Mouse (Mus musculus): Measurements from ENCODE around the gene Ctsk. TPM values are rescaled to one million over a fixed set of nuclear protein-coding genes. Genes with fewer than 3 reads are reported as not detected.

The Ctsk gene
- polyA plus RNA-seq (2012; fragmentation: generic; extraction: Trizol), result 0.11 TPM

- no peak within 1 kb of the TSS for H3K4me3 ChIP-seq
- H3ac ChIP-seq (ENCODE audit: control insufficient read depth, insufficient read length), result no peak within 1 kb of the TSS
- H3K36me3 ChIP-seq (ENCODE audit: control insufficient read depth, insufficient read depth), result peaks cover 15% of the 10 kb centered on the region
- H3K27me3 ChIP-seq (ENCODE audit: control insufficient read depth, insufficient read depth, insufficient read length), result no peaks in the 10 kb centered on the region
- no peak within 1 kb of the TSS for H3K4me2 ChIP-seq (ENCODE audit: low read depth)
- no peaks in the 10 kb centered on the region for H3K79me2 ChIP-seq (ENCODE audit: control insufficient read depth, insufficient read depth)
- TF ChIP-seq SRF (IDR thresholded peaks at IDR 0.05; ENCODE audit: control insufficient read depth, insufficient read length, low read depth), result no peak
- no peak for TF ChIP-seq REST (IDR thresholded peaks at IDR 0.05; ENCODE audit: insufficient read depth, insufficient read length)
- no peak for TF ChIP-seq TCF12 (IDR thresholded peaks at IDR 0.05; ENCODE audit: insufficient read depth, poor library complexity, severe bottlenecking)
- TF ChIP-seq MAX (IDR thresholded peaks at IDR 0.05; ENCODE audit: low read depth), result no peak
- no peak for TF ChIP-seq E2F4 (IDR thresholded peaks at IDR 0.05; ENCODE audit: insufficient read depth)
- no peak for TF ChIP-seq MYOG (IDR thresholded peaks at IDR 0.05; ENCODE audit: control insufficient read depth in 1 of 3, insufficient read depth in 1 of 3, insufficient read length in 2 of 3, low read depth in 2 of 3)
- TF ChIP-seq POLR2AphosphoS2 (IDR thresholded peaks at IDR 0.05; ENCODE audit: insufficient read length, low read depth), result no peak
- TF ChIP-seq TCF3 (IDR thresholded peaks at IDR 0.05; ENCODE audit: insufficient read length, low read depth), result no peak
- no peak for TF ChIP-seq MYOD1 (IDR thresholded peaks at IDR 0.05; ENCODE audit: control insufficient read depth in 1 of 3, insufficient read length in 2 of 3, low read depth in 2 of 3)
- no peak for TF ChIP-seq CEBPB (IDR thresholded peaks at IDR 0.05; ENCODE audit: insufficient read depth, poor library complexity, severe bottlenecking)
- no peak for TF ChIP-seq USF1 (IDR thresholded peaks at IDR 0.05; ENCODE audit: low read depth)
- no peak for TF ChIP-seq POLR2A (IDR thresholded peaks at IDR 0.05; ENCODE audit: insufficient read length, low read depth)
These were observed at the start of gene Ctsk for GRCm38 (mm10) chr3:95499024-95499423. Gene Ctsk (plus strand): TSS chr3:95499256.

GRCm38 (mm10) chr3:95450408-95450807, 48.6 kb upstream of the Ctsk start:
- Histone ChIP-seq H3K79me2 (ENCODE audit: control insufficient read depth, insufficient read depth) (peaks cover 32% of the 10 kb centered on the region), H3K27me3 (ENCODE audit: control insufficient read depth, insufficient read depth, insufficient read length) (no peaks in the 10 kb centered on the region), H3K4me2 (ENCODE audit: low read depth) (no peak overlapping the region), H3K4me3 (no peak overlapping the region), H3ac (ENCODE audit: control insufficient read depth, insufficient read length) (no peak overlapping the region), H3K36me3 (ENCODE audit: control insufficient read depth, insufficient read depth) (peaks cover 28% of the 10 kb centered on the region)
- TF ChIP-seq REST (IDR thresholded peaks at IDR 0.05; ENCODE audit: insufficient read depth, insufficient read length) (no peak), USF1 (IDR thresholded peaks at IDR 0.05; ENCODE audit: low read depth) (no peak), MYOG (IDR thresholded peaks at IDR 0.05; ENCODE audit: control insufficient read depth in 1 of 3, insufficient read depth in 1 of 3, insufficient read length in 2 of 3, low read depth in 2 of 3) (no peak), POLR2AphosphoS2 (IDR thresholded peaks at IDR 0.05; ENCODE audit: insufficient read length, low read depth) (no peak), MAX (IDR thresholded peaks at IDR 0.05; ENCODE audit: low read depth) (no peak), E2F4 (IDR thresholded peaks at IDR 0.05; ENCODE audit: insufficient read depth) (no peak), POLR2A (IDR thresholded peaks at IDR 0.05; ENCODE audit: insufficient read length, low read depth) (no peak), CEBPB (IDR thresholded peaks at IDR 0.05; ENCODE audit: insufficient read depth, poor library complexity, severe bottlenecking) (no peak)

DNA sequence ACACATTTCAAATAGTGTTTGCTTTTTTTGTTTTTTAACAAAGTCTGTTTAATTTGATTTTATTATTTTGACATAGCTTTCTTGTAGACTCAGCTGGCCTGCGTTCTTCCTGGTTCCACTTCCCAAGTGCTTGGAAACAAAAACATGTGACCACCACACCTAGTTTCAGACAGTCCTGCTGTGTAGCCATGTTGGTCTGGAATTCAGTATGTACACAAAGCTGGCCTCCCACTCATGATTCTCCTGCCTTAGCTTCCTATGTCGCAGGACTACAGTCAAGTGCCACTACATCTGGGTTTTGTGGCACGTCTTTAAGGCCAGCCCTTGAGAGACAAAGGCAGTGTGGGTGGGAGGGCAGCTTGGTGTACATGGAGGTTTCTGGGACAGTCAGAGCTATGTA, 48.1 kb upstream of the Ctsk start:
- no peak overlapping the region for H3K4me3 ChIP-seq
- H3ac ChIP-seq (ENCODE audit: control insufficient read depth, insufficient read length), result no peak overlapping the region
- TF ChIP-seq POLR2AphosphoS2 (IDR thresholded peaks at IDR 0.05; ENCODE audit: insufficient read length, low read depth), result no peak
- TF ChIP-seq USF1 (IDR thresholded peaks at IDR 0.05; ENCODE audit: low read depth), result no peak
- TF ChIP-seq TCF12 (IDR thresholded peaks at IDR 0.05; ENCODE audit: insufficient read depth, poor library complexity, severe bottlenecking), result no peak
- no peak for TF ChIP-seq MAX (IDR thresholded peaks at IDR 0.05; ENCODE audit: low read depth)
- no peak for TF ChIP-seq SRF (IDR thresholded peaks at IDR 0.05; ENCODE audit: control insufficient read depth, insufficient read length, low read depth)
- no peak for TF ChIP-seq REST (IDR thresholded peaks at IDR 0.05; ENCODE audit: insufficient read depth, insufficient read length)
- TF ChIP-seq TCF3 (IDR thresholded peaks at IDR 0.05; ENCODE audit: insufficient read length, low read depth), result no peak
- no peak for TF ChIP-seq POLR2A (IDR thresholded peaks at IDR 0.05; ENCODE audit: insufficient read length, low read depth)
- no peak for TF ChIP-seq MYOG (IDR thresholded peaks at IDR 0.05; ENCODE audit: control insufficient read depth in 1 of 3, insufficient read depth in 1 of 3, insufficient read length in 2 of 3, low read depth in 2 of 3)
- no peak for TF ChIP-seq MYOD1 (IDR thresholded peaks at IDR 0.05; ENCODE audit: control insufficient read depth in 1 of 3, insufficient read length in 2 of 3, low read depth in 2 of 3)
- TF ChIP-seq E2F4 (IDR thresholded peaks at IDR 0.05; ENCODE audit: insufficient read depth), result no peak
- no peak for TF ChIP-seq CEBPB (IDR thresholded peaks at IDR 0.05; ENCODE audit: insufficient read depth, poor library complexity, severe bottlenecking)
- no peaks in the 10 kb centered on the region for H3K27me3 ChIP-seq (ENCODE audit: control insufficient read depth, insufficient read depth, insufficient read length)
- no peak overlapping the region for H3K4me2 ChIP-seq (ENCODE audit: low read depth)
- H3K79me2 ChIP-seq (ENCODE audit: control insufficient read depth, insufficient read depth), result peaks cover 27% of the 10 kb centered on the region
- H3K36me3 ChIP-seq (ENCODE audit: control insufficient read depth, insufficient read depth), result peaks cover 28% of the 10 kb centered on the region

DNA sequence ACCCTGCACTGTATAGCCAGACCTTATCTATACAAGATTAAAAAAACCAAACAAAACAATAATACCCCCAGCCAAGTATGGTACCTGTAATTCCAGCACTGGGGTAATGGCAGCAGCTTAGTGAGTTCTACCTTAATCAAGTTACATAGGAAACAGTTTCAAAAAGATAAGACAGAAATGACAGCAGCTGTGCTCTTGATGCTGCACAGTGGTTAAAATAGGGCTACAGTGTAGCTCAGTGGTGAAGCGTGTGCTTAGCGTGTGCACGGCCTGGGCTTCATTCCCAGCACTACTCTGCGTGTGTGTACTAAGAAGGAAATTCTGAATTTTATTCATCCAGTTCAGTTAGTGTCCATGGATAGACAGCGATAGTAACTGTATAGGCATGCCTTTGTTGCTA, 42.7 kb upstream of the Ctsk start:
- Histone ChIP-seq H3K36me3 (ENCODE audit: control insufficient read depth, insufficient read depth) (peaks cover 33% of the 10 kb centered on the region), H3K79me2 (ENCODE audit: control insufficient read depth, insufficient read depth) (peaks cover 4% of the 10 kb centered on the region), H3K4me2 (ENCODE audit: low read depth) (no peak overlapping the region), H3K27me3 (ENCODE audit: control insufficient read depth, insufficient read depth, insufficient read length) (no peaks in the 10 kb centered on the region), H3K4me3 (no peak overlapping the region), H3ac (ENCODE audit: control insufficient read depth, insufficient read length) (no peak overlapping the region)
- TF ChIP-seq MYOD1 (IDR thresholded peaks at IDR 0.05; ENCODE audit: control insufficient read depth in 1 of 3, insufficient read length in 2 of 3, low read depth in 2 of 3) (no peak), E2F4 (IDR thresholded peaks at IDR 0.05; ENCODE audit: insufficient read depth) (no peak), USF1 (IDR thresholded peaks at IDR 0.05; ENCODE audit: low read depth) (no peak)

GRCm38 (mm10) chr3:95457758-95458157, 41.3 kb upstream of the Ctsk start:
- peaks cover 41% of the 10 kb centered on the region for H3K36me3 ChIP-seq (ENCODE audit: control insufficient read depth, insufficient read depth)
- H3K4me2 ChIP-seq (ENCODE audit: low read depth), result no peak overlapping the region
- no peaks in the 10 kb centered on the region for H3K27me3 ChIP-seq (ENCODE audit: control insufficient read depth, insufficient read depth, insufficient read length)
- peaks cover 4% of the 10 kb centered on the region for H3K79me2 ChIP-seq (ENCODE audit: control insufficient read depth, insufficient read depth)
- H3ac ChIP-seq (ENCODE audit: control insufficient read depth, insufficient read length), result no peak overlapping the region
- TF ChIP-seq SRF (IDR thresholded peaks at IDR 0.05; ENCODE audit: control insufficient read depth, insufficient read length, low read depth) (no peak), MYOG (IDR thresholded peaks at IDR 0.05; ENCODE audit: control insufficient read depth in 1 of 3, insufficient read depth in 1 of 3, insufficient read length in 2 of 3, low read depth in 2 of 3) (no peak), MYOD1 (IDR thresholded peaks at IDR 0.05; ENCODE audit: control insufficient read depth in 1 of 3, insufficient read length in 2 of 3, low read depth in 2 of 3) (no peak), MAX (IDR thresholded peaks at IDR 0.05; ENCODE audit: low read depth) (no peak), REST (IDR thresholded peaks at IDR 0.05; ENCODE audit: insufficient read depth, insufficient read length) (no peak), TCF12 (IDR thresholded peaks at IDR 0.05; ENCODE audit: insufficient read depth, poor library complexity, severe bottlenecking) (no peak), CEBPB (IDR thresholded peaks at IDR 0.05; ENCODE audit: insufficient read depth, poor library complexity, severe bottlenecking) (no peak), E2F4 (IDR thresholded peaks at IDR 0.05; ENCODE audit: insufficient read depth) (no peak), POLR2AphosphoS2 (IDR thresholded peaks at IDR 0.05; ENCODE audit: insufficient read length, low read depth) (no peak), TCF3 (IDR thresholded peaks at IDR 0.05; ENCODE audit: insufficient read length, low read depth) (no peak), USF1 (IDR thresholded peaks at IDR 0.05; ENCODE audit: low read depth) (no peak), POLR2A (IDR thresholded peaks at IDR 0.05; ENCODE audit: insufficient read length, low read depth) (no peak)
- no peak overlapping the region for H3K4me3 ChIP-seq
